Mouse (Mus musculus): Measurements from ENCODE around the gene Enox1. TPM values are rescaled to one million over a fixed set of nuclear protein-coding genes. Genes with fewer than 3 reads are reported as not detected.

The Enox1 gene
- polyA plus RNA-seq, 1 experiment, result 0.28 TPM

- no peak for DNase-seq
- TF ChIP-seq CTCF (IDR thresholded peaks at IDR 0.05; ENCODE audit: insufficient read depth, low read length) (no peak), POLR2A (IDR thresholded peaks at IDR 0.05; ENCODE audit: borderline replicate concordance, extremely low read depth, low read depth, low read length) (no peak)
- WGBS, result 61% methylated on average over 5 of the region's 5 CpGs
- Histone ChIP-seq H3K4me3 (replicated peaks; ENCODE audit: extremely low read depth, low read depth, low read length) (no peak overlapping the region), H3K4me1 (ENCODE audit: control insufficient read depth, insufficient read depth, low read length) (no peaks in the 10 kb centered on the region)
These were observed 390.8 kb downstream of the Enox1 start for GRCm38 (mm10) chr14:77547351-77547750.

GRCm38 (mm10) chr14:77548963-77549362 lies 392.4 kb downstream of the Enox1 start:
- H3K4me3 ChIP-seq (replicated peaks; ENCODE audit: extremely low read depth, low read depth, low read length), result no peak overlapping the region
- DNase-seq, result no peak
- no peak for TF ChIP-seq POLR2A (IDR thresholded peaks at IDR 0.05; ENCODE audit: borderline replicate concordance, extremely low read depth, low read depth, low read length)
- no peak for TF ChIP-seq CTCF (IDR thresholded peaks at IDR 0.05; ENCODE audit: insufficient read depth, low read length)
- no peaks in the 10 kb centered on the region for H3K4me1 ChIP-seq (ENCODE audit: control insufficient read depth, insufficient read depth, low read length)
- 89% methylated on average over 5 of the region's 5 CpGs for WGBS

- DNase-seq, result no peak
- Histone ChIP-seq H3K4me1 (ENCODE audit: control insufficient read depth, insufficient read depth, low read length) (no peaks in the 10 kb centered on the region), H3K4me3 (replicated peaks; ENCODE audit: extremely low read depth, low read depth, low read length) (no peak overlapping the region)
- TF ChIP-seq POLR2A (IDR thresholded peaks at IDR 0.05; ENCODE audit: borderline replicate concordance, extremely low read depth, low read depth, low read length) (no peak), CTCF (IDR thresholded peaks at IDR 0.05; ENCODE audit: insufficient read depth, low read length) (no peak)
- 31% methylated on average over 7 of the region's 7 CpGs for WGBS
These were observed 401.0 kb downstream of the Enox1 start for GRCm38 (mm10) chr14:77557446-77558070.

- H3K4me1 ChIP-seq (ENCODE audit: control insufficient read depth, insufficient read depth, low read length), result no peaks in the 10 kb centered on the region
- no peak for TF ChIP-seq POLR2A (IDR thresholded peaks at IDR 0.05; ENCODE audit: borderline replicate concordance, extremely low read depth, low read depth, low read length)
- no peak for TF ChIP-seq CTCF (IDR thresholded peaks at IDR 0.05; ENCODE audit: insufficient read depth, low read length)
- DNase-seq, result no peak
- WGBS, result 98% methylated on average over 3 of the region's 3 CpGs
- no peak overlapping the region for H3K4me3 ChIP-seq (replicated peaks; ENCODE audit: extremely low read depth, low read depth, low read length)
These were observed 402.3 kb downstream of the Enox1 start for GRCm38 (mm10) chr14:77558910-77559309.

- Histone ChIP-seq H3K4me3 (replicated peaks; ENCODE audit: extremely low read depth, low read depth, low read length) (no peak overlapping the region), H3K4me1 (ENCODE audit: control insufficient read depth, insufficient read depth, low read length) (no peaks in the 10 kb centered on the region)
- WGBS, result 73% methylated on average over 5 of the region's 5 CpGs
- no peak for DNase-seq
- TF ChIP-seq POLR2A (IDR thresholded peaks at IDR 0.05; ENCODE audit: borderline replicate concordance, extremely low read depth, low read depth, low read length) (no peak), CTCF (IDR thresholded peaks at IDR 0.05; ENCODE audit: insufficient read depth, low read length) (no peak)
These were observed 403.2 kb downstream of the Enox1 start for GRCm38 (mm10) chr14:77559792-77560191.

- Histone ChIP-seq H3K4me3 (replicated peaks; ENCODE audit: extremely low read depth, low read depth, low read length) (no peak overlapping the region), H3K4me1 (ENCODE audit: control insufficient read depth, insufficient read depth, low read length) (no peaks in the 10 kb centered on the region)
- no peak for DNase-seq
- TF ChIP-seq POLR2A (IDR thresholded peaks at IDR 0.05; ENCODE audit: borderline replicate concordance, extremely low read depth, low read depth, low read length), result no peak
- TF ChIP-seq CTCF (IDR thresholded peaks at IDR 0.05; ENCODE audit: insufficient read depth, low read length), result no peak
- 52% methylated on average over 6 of the region's 6 CpGs for WGBS
These were observed 405.4 kb downstream of the Enox1 start for GRCm38 (mm10) chr14:77561808-77562583.

- no peaks in the 10 kb centered on the region for H3K4me1 ChIP-seq (ENCODE audit: control insufficient read depth, insufficient read depth, low read length)
- no peak for TF ChIP-seq CTCF (IDR thresholded peaks at IDR 0.05; ENCODE audit: insufficient read depth, low read length)
- no peak for TF ChIP-seq POLR2A (IDR thresholded peaks at IDR 0.05; ENCODE audit: borderline replicate concordance, extremely low read depth, low read depth, low read length)
- 82% methylated on average over 5 of the region's 5 CpGs for WGBS
- no peak overlapping the region for H3K4me3 ChIP-seq (replicated peaks; ENCODE audit: extremely low read depth, low read depth, low read length)
- DNase-seq, result no peak
These were observed 407.4 kb downstream of the Enox1 start for GRCm38 (mm10) chr14:77563922-77564321.

GRCm38 (mm10) chr14:77567120-77567519 lies 410.6 kb downstream of the Enox1 start:
- no peak overlapping the region for H3K4me3 ChIP-seq (replicated peaks; ENCODE audit: extremely low read depth, low read depth, low read length)
- no peak for TF ChIP-seq CTCF (IDR thresholded peaks at IDR 0.05; ENCODE audit: insufficient read depth, low read length)
- TF ChIP-seq POLR2A (IDR thresholded peaks at IDR 0.05; ENCODE audit: borderline replicate concordance, extremely low read depth, low read depth, low read length), result no peak
- no peak for DNase-seq
- no peaks in the 10 kb centered on the region for H3K4me1 ChIP-seq (ENCODE audit: control insufficient read depth, insufficient read depth, low read length)
- 70% methylated on average over 2 of the region's 2 CpGs for WGBS

- H3K4me3 ChIP-seq (replicated peaks; ENCODE audit: extremely low read depth, low read depth, low read length), result no peak overlapping the region
- no peak for TF ChIP-seq CTCF (IDR thresholded peaks at IDR 0.05; ENCODE audit: insufficient read depth, low read length)
- TF ChIP-seq POLR2A (IDR thresholded peaks at IDR 0.05; ENCODE audit: borderline replicate concordance, extremely low read depth, low read depth, low read length), result no peak
- no peak for DNase-seq
- WGBS, result 15% methylated on average over 3 of the region's 3 CpGs
- H3K4me1 ChIP-seq (ENCODE audit: control insufficient read depth, insufficient read depth, low read length), result no peaks in the 10 kb centered on the region
These were observed 417.9 kb downstream of the Enox1 start for GRCm38 (mm10) chr14:77574436-77574835.

GRCm38 (mm10) chr14:77576411-77576810 lies 419.8 kb downstream of the Enox1 start:
- 72% methylated on average over 5 of the region's 5 CpGs for WGBS
- no peaks in the 10 kb centered on the region for H3K4me1 ChIP-seq (ENCODE audit: control insufficient read depth, insufficient read depth, low read length)
- no peak for DNase-seq
- TF ChIP-seq CTCF (IDR thresholded peaks at IDR 0.05; ENCODE audit: insufficient read depth, low read length) (no peak), POLR2A (IDR thresholded peaks at IDR 0.05; ENCODE audit: borderline replicate concordance, extremely low read depth, low read depth, low read length) (no peak)
- no peak overlapping the region for H3K4me3 ChIP-seq (replicated peaks; ENCODE audit: extremely low read depth, low read depth, low read length)
